Mouse (Mus musculus) kidney, adult 2 months (tissue): ENCODE results near the gene Gtf3c5. TPM values are rescaled to one million over a fixed set of nuclear protein-coding genes. Genes with fewer than 3 reads are reported as not detected.

Experiments
- DNase-seq: peaks from one replicate; pipeline ENCODE4 v3.0.0; 2021
- H3K27ac ChIP-seq: fragments of 200-500 bp; 2 replicates; pipeline ENCODE4 v1.5.1; 2012; ENCODE audit warnings: low read depth, low read length, control low read depth, inconsistent platforms; ENCODE audit not compliant: insufficient read depth
- H3K27me3 ChIP-seq: fragments of 200-500 bp; replicated peaks from 2 replicates; pipeline ENCODE4 v1.6.1; 2012; ENCODE audit warnings: mild to moderate bottlenecking, moderate library complexity, low read length, inconsistent platforms; ENCODE audit not compliant: control insufficient read depth, insufficient read depth
- H3K36me3 ChIP-seq: fragments of 200-500 bp; 2 replicates; pipeline ENCODE4 v1.6.1; 2012; ENCODE audit warnings: mild to moderate bottlenecking, moderate library complexity, low read length, inconsistent platforms; ENCODE audit not compliant: control insufficient read depth, insufficient read depth
- H3K4me1 ChIP-seq: fragments of 200-500 bp; 2 replicates; pipeline ENCODE4 v1.6.1; 2011; ENCODE audit warnings: low read length; ENCODE audit not compliant: control insufficient read depth, insufficient read depth
- H3K4me3 ChIP-seq: fragments of 200-500 bp; 2 replicates; pipeline ENCODE4 v1.5.1; 2011; ENCODE audit warnings: mild to moderate bottlenecking, low read depth, low read length, control low read depth; ENCODE audit not compliant: insufficient read depth
- CTCF ChIP-seq: fragments of 200-500 bp; conservative IDR thresholded peaks from 2 replicates; pipeline ENCODE4 v1.5.1; 2011; ENCODE audit warnings: low read depth, mild to moderate bottlenecking, control low read depth, low read length, moderate library complexity, mixed read lengths; ENCODE audit not compliant: insufficient read depth, insufficient read length
- POLR2A ChIP-seq: fragments of 200-500 bp; IDR thresholded peaks from one replicate; pipeline ENCODE4 v1.6.1; 2011; ENCODE audit warnings: low read depth, low read length, control low read depth
- WGBS: fragments of 180-500 bp; shearing (Covaris S2); methylation state at CpG from one replicate; pipeline ENCODE4 v1.1.7; 2018; 5-methylcytosine and 5-hydroxymethylcytosine counted together
- polyA plus RNA-seq: library from polyadenylated mRNA; depleted of rRNA; stranded (reverse); fragments of >200 nt; gene quantifications from 2 replicates; pipeline ENCODE4 v1.2.3, GENCODE M21; 2012

Gtf3c5 gene
- polyA plus RNA-seq, 1 experiment: 20.8 TPM

GRCm38 (mm10) chr2:28622521-28623124, 39.1 kb upstream of the Gtf3c5 start:
- TF ChIP-seq CTCF (peak; percentile 71), POLR2A (no peak)
- Histone ChIP-seq H3K4me3 (no peak overlapping the region), H3K27me3 (no peaks in the 10 kb centered on the region), H3K4me1 (peaks cover 11% of the 10 kb centered on the region; the same call in 1 of the 2 replicates), H3K27ac (no peak overlapping the region), H3K36me3 (no peaks in the 10 kb centered on the region)
- 20% methylated on average over 10 of the region's 10 CpGs for WGBS
- peak; percentile 42 for DNase-seq

GRCm38 (mm10) chr2:28621664-28622171, 38.2 kb upstream of the Gtf3c5 start, which contains the start of gene Gfi1b:
TSS of gene Gfi1b (minus strand) at chr2:28621982.
- WGBS: 10% methylated on average over 16 of the region's 16 CpGs
- no peak for TF ChIP-seq POLR2A
- TF ChIP-seq CTCF: no peak
- Histone ChIP-seq H3K4me3 (no peak within 1 kb of the TSS), H3K4me1 (peaks cover 11% of the 10 kb centered on the region; the same call in 1 of the 2 replicates), H3K27me3 (no peaks in the 10 kb centered on the region), H3K27ac (no peak within 1 kb of the TSS), H3K36me3 (no peaks in the 10 kb centered on the region)
- no peak for DNase-seq

- H3K36me3 ChIP-seq: no peaks in the 10 kb centered on the region
- WGBS: 24% methylated on average over 2 of the region's 2 CpGs
- H3K4me1 ChIP-seq: peaks cover 11% of the 10 kb centered on the region; the same call in 1 of the 2 replicates
- no peak overlapping the region for H3K27ac ChIP-seq
- no peaks in the 10 kb centered on the region for H3K27me3 ChIP-seq
- no peak for DNase-seq
- TF ChIP-seq POLR2A (no peak), CTCF (no peak)
- H3K4me3 ChIP-seq: no peak overlapping the region
Measured at GRCm38 (mm10) chr2:28621111-28621510, 37.6 kb upstream of the Gtf3c5 start.

- no peaks in the 10 kb centered on the region for H3K36me3 ChIP-seq
- no peak for DNase-seq
- TF ChIP-seq CTCF (no peak), POLR2A (no peak)
- WGBS: 68% methylated on average over 10 of the region's 10 CpGs
- no peak overlapping the region for H3K27ac ChIP-seq
- H3K4me3 ChIP-seq: no peak overlapping the region
- no peaks in the 10 kb centered on the region for H3K27me3 ChIP-seq
- peaks cover 11% of the 10 kb centered on the region; the same call in 1 of the 2 replicates for H3K4me1 ChIP-seq
Measured at GRCm38 (mm10) chr2:28620522-28620921, 37.0 kb upstream of the Gtf3c5 start.

DNA sequence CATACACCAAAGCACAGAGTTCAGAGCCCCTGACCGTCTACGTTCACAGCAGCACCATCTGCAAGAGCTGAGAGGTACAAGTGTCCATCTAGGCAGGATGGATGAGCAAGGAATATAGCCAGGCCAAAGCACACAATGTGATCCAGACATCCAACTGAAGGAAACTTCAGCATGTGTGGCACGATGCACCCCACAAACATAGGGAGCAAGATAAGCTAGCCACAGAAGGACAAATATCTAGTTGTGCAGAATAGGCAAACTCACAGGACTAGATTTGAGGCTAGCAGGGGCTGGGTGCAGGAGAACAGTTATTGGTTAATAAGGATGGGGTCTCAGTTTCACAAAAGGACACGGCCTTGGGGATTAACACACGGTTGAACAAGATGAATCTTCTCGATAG, 35.8 kb upstream of the Gtf3c5 start:
- WGBS: 75% methylated on average over 6 of the region's 6 CpGs
- TF ChIP-seq POLR2A (no peak), CTCF (no peak)
- no peak for DNase-seq
- Histone ChIP-seq H3K27me3 (no peaks in the 10 kb centered on the region), H3K36me3 (no peaks in the 10 kb centered on the region), H3K4me3 (no peak overlapping the region), H3K4me1 (peaks cover 11% of the 10 kb centered on the region; the same call in 1 of the 2 replicates), H3K27ac (no peak overlapping the region)

DNA sequence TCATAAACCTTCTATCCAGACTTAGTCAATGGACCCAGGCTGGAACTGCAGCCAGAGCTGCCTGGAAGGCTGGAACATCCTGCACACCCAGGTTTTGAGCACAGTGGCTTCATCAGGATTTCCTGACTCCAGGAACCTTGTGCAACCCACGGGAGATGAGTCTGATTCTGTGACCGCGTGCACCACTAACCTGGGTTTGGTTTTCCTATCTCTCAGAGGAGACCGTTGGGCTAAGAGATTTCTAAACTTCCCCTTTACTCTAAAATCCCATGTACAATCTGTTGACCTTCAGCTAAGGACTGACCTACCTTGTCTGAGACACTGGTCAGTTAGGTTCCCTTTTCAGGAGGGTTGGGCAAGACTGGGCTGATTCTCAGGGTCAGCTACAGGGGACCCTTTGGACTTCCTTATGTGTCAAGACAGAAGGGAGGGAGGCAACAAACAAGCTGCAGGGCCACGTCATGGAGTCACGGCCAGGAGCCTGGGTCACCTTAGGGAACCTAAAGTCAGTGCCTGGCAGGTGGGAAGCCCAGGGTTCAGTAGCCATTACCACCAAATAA, 35.3 kb upstream of the Gtf3c5 start:
- 70% methylated on average over 6 of the region's 6 CpGs for WGBS
- TF ChIP-seq POLR2A (no peak), CTCF (no peak)

GRCm38 (mm10) chr2:28617498-28618486, 34.2 kb upstream of the Gtf3c5 start:
- no peak overlapping the region for H3K27ac ChIP-seq
- 75% methylated on average over 8 of the region's 8 CpGs for WGBS
- no peak for DNase-seq
- TF ChIP-seq POLR2A (no peak), CTCF (no peak)
- no peaks in the 10 kb centered on the region for H3K36me3 ChIP-seq
- no peaks in the 10 kb centered on the region for H3K27me3 ChIP-seq
- no peak overlapping the region for H3K4me3 ChIP-seq
- H3K4me1 ChIP-seq: peaks cover 11% of the 10 kb centered on the region; the same call in 1 of the 2 replicates

More for the DNA sequence above, 35.3 kb upstream of the Gtf3c5 start:
- H3K4me3 ChIP-seq: no peak overlapping the region
- H3K36me3 ChIP-seq: no peaks in the 10 kb centered on the region
- peaks cover 11% of the 10 kb centered on the region; the same call in 1 of the 2 replicates for H3K4me1 ChIP-seq
- no peak for DNase-seq
- H3K27me3 ChIP-seq: no peaks in the 10 kb centered on the region
- no peak overlapping the region for H3K27ac ChIP-seq
